Mouse (Mus musculus) stomach, postnatal 0 days (tissue): ENCODE measurements at regions not wholly inside any gene's neighbourhood (a gene's known extent, or its start where the extent isn't known, plus 50 kb on each side); places are given as distances from the start of the nearest gene placed in this dataset.

ENCODE experiments used
- ATAC-seq: fragments of 200-750 bp; cut with Nextera tagmentation; 2 replicates; pipeline ENCODE4 v1.8.0; 2017; ENCODE audit not compliant: low FRiP score, low TSS enrichment
- DNase-seq: peaks from one replicate; pipeline ENCODE4 v3.0.0-alpha.2; 2016; ENCODE audit warnings: low spot score
- H3K27ac ChIP-seq: fragments of 300-500 bp; sonication (generic); replicated peaks from 2 replicates; pipeline ENCODE4 v1.5.1; 2014; ENCODE audit warnings: mild to moderate bottlenecking, control low read depth
- H3K27me3 ChIP-seq: fragments of 300-500 bp; sonication (generic); 2 replicates; pipeline ENCODE4 v1.6.1; 2014; ENCODE audit warnings: low read length; ENCODE audit not compliant: control insufficient read depth, insufficient read depth
- H3K36me3 ChIP-seq: fragments of 300-500 bp; sonication (generic); 2 replicates; pipeline ENCODE4 v1.6.1; 2014; ENCODE audit warnings: low read length, mixed read lengths; ENCODE audit not compliant: control insufficient read depth, insufficient read depth
- H3K4me1 ChIP-seq: fragments of 300-500 bp; sonication (generic); replicated peaks from 2 replicates; pipeline ENCODE4 v1.6.1; 2014; ENCODE audit warnings: antibody characterized with exemption; ENCODE audit not compliant: control insufficient read depth, insufficient read depth
- H3K4me2 ChIP-seq: fragments of 300-500 bp; sonication (generic); replicated peaks from 2 replicates; pipeline ENCODE4 v1.6.1; 2014; ENCODE audit warnings: low read depth, mild to moderate bottlenecking, control low read depth, moderate library complexity
- H3K4me3 ChIP-seq: fragments of 300-500 bp; sonication (generic); 2 replicates; pipeline ENCODE4 v1.5.1; 2014; ENCODE audit warnings: low read depth, low read length, control low read depth
- H3K9ac ChIP-seq: fragments of 300-500 bp; sonication (generic); 2 replicates; pipeline ENCODE4 v1.6.1; 2014; ENCODE audit warnings: mild to moderate bottlenecking, low read length, control low read depth, mixed read lengths
- H3K9me3 ChIP-seq: fragments of 300-500 bp; sonication (generic); 2 replicates; pipeline ENCODE4 v1.6.1; 2016; ENCODE audit warnings: low read length; ENCODE audit not compliant: control insufficient read depth
- CTCF ChIP-seq: IDR thresholded peaks from 2 replicates; pipeline ENCODE4 v1.5.1; 2016; ENCODE audit warnings: antibody characterized with exemption, low read depth, mild to moderate bottlenecking, moderate library complexity
- EP300 ChIP-seq: optimal IDR thresholded peaks from 2 replicates; pipeline ENCODE3; 2016; ENCODE audit warnings: antibody characterized with exemption
- whole genome bisulfite sequencing: fragments of 180-500 bp; shearing (Covaris S2); extraction: QIAGEN DNeasy Blood & Tissue Kit; methylation state at CpG from one replicate; pipeline ENCODE4 v1.1.7; 2014; 5-methylcytosine and 5-hydroxymethylcytosine counted together

GRCm38 (mm10) chr10:37911669-37912068 is 772.9 kb upstream of the Marcks start:
- TF ChIP-seq EP300 (no peak), CTCF (no peak)

GRCm38 (mm10) chr10:37908276-37908675 is 769.6 kb upstream of the Marcks start:
- H3K4me3 ChIP-seq, result no peak overlapping the region
- DNase-seq (no peak), ATAC-seq (no peak)
- WGBS, result 58% methylated on average over 2 of the region's 2 CpGs
- H3K27me3 ChIP-seq, result no peaks in the 10 kb centered on the region
- H3K36me3 ChIP-seq, result no peaks in the 10 kb centered on the region
- H3K9me3 ChIP-seq, result no peaks in the 10 kb centered on the region
- H3K4me1 ChIP-seq, result no peaks in the 10 kb centered on the region
- no peak overlapping the region for H3K4me2 ChIP-seq
- TF ChIP-seq EP300 (no peak), CTCF (no peak)
- H3K9ac ChIP-seq, result no peak overlapping the region
- no peak overlapping the region for H3K27ac ChIP-seq

More at GRCm38 (mm10) chr10:37911669-37912068, 772.9 kb upstream of the Marcks start:
- no peak overlapping the region for H3K4me3 ChIP-seq
- ATAC-seq, result no peak
- no peak overlapping the region for H3K9ac ChIP-seq
- H3K36me3 ChIP-seq, result no peaks in the 10 kb centered on the region
- no peak overlapping the region for H3K27ac ChIP-seq
- no peak overlapping the region for H3K4me2 ChIP-seq
- no peak for DNase-seq
- no peaks in the 10 kb centered on the region for H3K4me1 ChIP-seq
- no peaks in the 10 kb centered on the region for H3K27me3 ChIP-seq
- no peaks in the 10 kb centered on the region for H3K9me3 ChIP-seq

GRCm38 (mm10) chr10:37907731-37908130 is 769.0 kb upstream of the Marcks start:
- H3K9ac ChIP-seq, result no peak overlapping the region
- H3K27me3 ChIP-seq, result no peaks in the 10 kb centered on the region
- H3K4me3 ChIP-seq, result no peak overlapping the region
- ATAC-seq (no peak), DNase-seq (no peak)
- H3K27ac ChIP-seq, result no peak overlapping the region
- no peaks in the 10 kb centered on the region for H3K36me3 ChIP-seq
- TF ChIP-seq CTCF (no peak), EP300 (no peak)
- H3K9me3 ChIP-seq, result no peaks in the 10 kb centered on the region
- no peaks in the 10 kb centered on the region for H3K4me1 ChIP-seq
- no peak overlapping the region for H3K4me2 ChIP-seq
- 29% methylated on average over 1 of the region's 1 CpGs for WGBS

- Histone ChIP-seq H3K4me2 (no peak overlapping the region), H3K27ac (no peak overlapping the region), H3K4me3 (no peak overlapping the region), H3K36me3 (no peaks in the 10 kb centered on the region), H3K4me1 (no peaks in the 10 kb centered on the region), H3K27me3 (no peaks in the 10 kb centered on the region), H3K9me3 (no peaks in the 10 kb centered on the region), H3K9ac (no peak overlapping the region)
- no peak for DNase-seq
- 49% methylated on average over 1 of the region's 1 CpGs for WGBS
- TF ChIP-seq CTCF, result no peak
- no peak for TF ChIP-seq EP300
- ATAC-seq, result no peak
These were observed 749.2 kb upstream of the Marcks start for GRCm38 (mm10) chr10:37887961-37888360.

GRCm38 (mm10) chr10:37880841-37881240 is 742.1 kb upstream of the Marcks start:
- no peak for ATAC-seq
- H3K4me2 ChIP-seq, result no peak overlapping the region
- no peak overlapping the region for H3K27ac ChIP-seq
- no peaks in the 10 kb centered on the region for H3K4me1 ChIP-seq
- TF ChIP-seq EP300 (no peak), CTCF (no peak)
- 77% methylated on average over 5 of the region's 5 CpGs for WGBS
- H3K4me3 ChIP-seq, result no peak overlapping the region
- no peaks in the 10 kb centered on the region for H3K36me3 ChIP-seq
- DNase-seq, result no peak
- H3K9ac ChIP-seq, result no peak overlapping the region
- no peaks in the 10 kb centered on the region for H3K9me3 ChIP-seq
- H3K27me3 ChIP-seq, result no peaks in the 10 kb centered on the region

- H3K9ac ChIP-seq, result no peak overlapping the region
- H3K27me3 ChIP-seq, result no peaks in the 10 kb centered on the region
- no peaks in the 10 kb centered on the region for H3K9me3 ChIP-seq
- DNase-seq (no peak), ATAC-seq (no peak)
- no peak overlapping the region for H3K4me2 ChIP-seq
- no peak for TF ChIP-seq CTCF
- TF ChIP-seq EP300, result no peak
- no peaks in the 10 kb centered on the region for H3K4me1 ChIP-seq
- no peak overlapping the region for H3K27ac ChIP-seq
- no peak overlapping the region for H3K4me3 ChIP-seq
- WGBS, result 79% methylated on average over 2 of the region's 2 CpGs
- no peaks in the 10 kb centered on the region for H3K36me3 ChIP-seq
These were observed 735.2 kb upstream of the Marcks start for GRCm38 (mm10) chr10:37873925-37874324.
